Mouse (Mus musculus) gastrocnemius, adult 2 months (tissue): ENCODE measurements around the gene Eif3i. TPM values are rescaled to one million over a fixed set of nuclear protein-coding genes. Genes with fewer than 3 reads are reported as not detected.

Source experiments
- DNase-seq: peaks from one replicate; pipeline ENCODE4 v3.0.0; 2022
- H3K27ac ChIP-seq: fragments of 200-600 bp; 2 replicates; pipeline ENCODE4 v1.8.1; 2022; ENCODE audit warnings: mild to moderate bottlenecking
- H3K4me3 ChIP-seq: fragments of 200-600 bp; 2 replicates; pipeline ENCODE4 v1.8.1; 2022; ENCODE audit warnings: mild to moderate bottlenecking, moderate library complexity
- CTCF ChIP-seq: fragments of 200-600 bp; IDR thresholded peaks from 2 replicates; pipeline ENCODE4 v1.8.1; 2022; ENCODE audit warnings: antibody characterized with exemption, mild to moderate bottlenecking, moderate library complexity
- intact Hi-C: fragments of 180-260 bp; cut with DNase I; formaldehyde crosslinking; loops from one replicate; pipeline ENCODE4 v1.15.1; 2025
- total RNA-seq, 2 experiments: library from RNA; stranded (reverse); gene quantifications; 2 replicates each; pipeline ENCODE4 v1.2.3; 2021

Gene Eif3i
- total RNA-seq, 2 experiments from 2014 or later, result 134 to 137 TPM

GRCm38 (mm10) chr4:129617121-129617641 is 16.7 kb upstream of the Eif3i start:
- no peak for DNase-seq
- intact Hi-C loops, result no loop called here
- TF ChIP-seq CTCF, result no peak
- Histone ChIP-seq H3K27ac (no peak overlapping the region), H3K4me3 (no peak overlapping the region)

GRCm38 (mm10) chr4:129616631-129617030 is 16.2 kb upstream of the Eif3i start:
- intact Hi-C loops, result no loop called here
- Histone ChIP-seq H3K4me3 (no peak overlapping the region), H3K27ac (no peak overlapping the region)
- no peak for TF ChIP-seq CTCF
- DNase-seq, result no peak

GRCm38 (mm10) chr4:129615801-129616290 is 15.4 kb upstream of the Eif3i start:
- no peak overlapping the region for H3K4me3 ChIP-seq
- peak overlapping the region; percentile 20; the same call in 1 of the 2 replicates for H3K27ac ChIP-seq
- intact Hi-C loops, result no loop called here
- no peak for DNase-seq
- no peak for TF ChIP-seq CTCF

- intact Hi-C loops, result no loop called here
- DNase-seq, result no peak
- no peak within 1 kb of the TSS for H3K27ac ChIP-seq
- no peak within 1 kb of the TSS for H3K4me3 ChIP-seq
- no peak for TF ChIP-seq CTCF
These were observed 13.6 kb upstream of the Eif3i start, which contains the start of gene Dcdc2b for GRCm38 (mm10) chr4:129614093-129614492. TSS of gene Dcdc2b (minus strand) at chr4:129614257.

- no peak overlapping the region for H3K27ac ChIP-seq
- DNase-seq, result no peak
- H3K4me3 ChIP-seq, result no peak overlapping the region
- no peak for TF ChIP-seq CTCF
- intact Hi-C loops, result no loop called here
These were observed 10.0 kb upstream of the Eif3i start for GRCm38 (mm10) chr4:129610472-129610871.

- intact Hi-C loops, result no loop called here
- no peak overlapping the region for H3K27ac ChIP-seq
- no peak overlapping the region for H3K4me3 ChIP-seq
- no peak for TF ChIP-seq CTCF
- DNase-seq, result no peak
These were observed 9.6 kb upstream of the Eif3i start for GRCm38 (mm10) chr4:129610026-129610425.

- Histone ChIP-seq H3K4me3 (no peak overlapping the region), H3K27ac (no peak overlapping the region)
- TF ChIP-seq CTCF, result no peak
- intact Hi-C loops, result loop anchor here (2.0 to 10.0 kb wide), 4 partner anchors 24 to 114 kb away; partner anchors contain the start of genes Fam229a and Tssk3
- DNase-seq, result no peak
These were observed 8.7 kb upstream of the Eif3i start for GRCm38 (mm10) chr4:129609139-129609631.

GRCm38 (mm10) chr4:129608426-129609025 is 8.1 kb upstream of the Eif3i start:
- peak; percentile 83 for DNase-seq
- Histone ChIP-seq H3K4me3 (no peak overlapping the region), H3K27ac (peak overlapping the region; percentile 59)
- intact Hi-C loops, result loop anchor here (2.0 to 10.0 kb wide), 4 partner anchors 24 to 114 kb away; partner anchors contain the start of genes Fam229a and Tssk3
- peak; percentile 85 for TF ChIP-seq CTCF

GRCm38 (mm10) chr4:129588865-129589264 is 11.6 kb downstream of the Eif3i start:
- no peak overlapping the region for H3K4me3 ChIP-seq
- no peak overlapping the region for H3K27ac ChIP-seq
- intact Hi-C loops, result no loop called here
- TF ChIP-seq CTCF, result no peak
- DNase-seq, result no peak

GRCm38 (mm10) chr4:129586943-129587342 is 13.5 kb downstream of the Eif3i start:
- no peak overlapping the region for H3K4me3 ChIP-seq
- DNase-seq, result no peak
- intact Hi-C loops, result no loop called here
- no peak overlapping the region for H3K27ac ChIP-seq
- no peak for TF ChIP-seq CTCF

GRCm38 (mm10) chr4:129585773-129586172 is 14.7 kb downstream of the Eif3i start:
- TF ChIP-seq CTCF, result no peak
- Histone ChIP-seq H3K27ac (no peak overlapping the region), H3K4me3 (peak overlapping the region; percentile 74)
- no peak for DNase-seq
- intact Hi-C loops, result loop anchor here (2.0 kb wide), 1 partner anchor 23 kb away; no protein-coding TSS in a partner anchor

- Histone ChIP-seq H3K27ac (peak overlapping the region; percentile 80), H3K4me3 (peak overlapping the region; percentile 74)
- intact Hi-C loops, result loop anchor here (2.0 kb wide), 1 partner anchor 24 kb away; no protein-coding TSS in a partner anchor
- TF ChIP-seq CTCF, result peak; percentile 83
- peak; percentile 87 for DNase-seq
These were observed 15.4 kb downstream of the Eif3i start for GRCm38 (mm10) chr4:129584884-129585608.

GRCm38 (mm10) chr4:129584370-129584769 is 16.1 kb downstream of the Eif3i start:
- Histone ChIP-seq H3K4me3 (peak overlapping the region; percentile 74), H3K27ac (peak overlapping the region; percentile 80)
- intact Hi-C loops, result loop anchor here (2.0 kb wide), 1 partner anchor 24 kb away; no protein-coding TSS in a partner anchor
- DNase-seq, result no peak
- TF ChIP-seq CTCF, result no peak
